Mouse (Mus musculus) G1E (cell line): ENCODE data around the gene Zfp36l1.

Experiments
- CTCF ChIP-seq: IDR thresholded peaks from 2 replicates; pipeline ENCODE4 v1.5.1; 2012; ENCODE audit warnings: low read depth, low read length, inconsistent platforms, mixed read lengths
- GATA1 ChIP-seq: IDR thresholded peaks from 2 replicates; pipeline ENCODE4 v1.6.1; 2012; ENCODE audit warnings: borderline replicate concordance, low read length, inconsistent platforms, mixed read lengths
- GATA2 ChIP-seq: IDR thresholded peaks from 2 replicates; pipeline ENCODE4 v1.6.1; 2012; ENCODE audit warnings: low read depth, low read length, inconsistent platforms, borderline replicate concordance
- POLR2AphosphoS5 ChIP-seq: IDR thresholded peaks from 2 replicates; pipeline ENCODE4 v1.6.1; 2012; ENCODE audit warnings: low read depth, low read length, inconsistent platforms; ENCODE audit not compliant: insufficient replicate concordance

GRCm38 (mm10) chr12:80151821-80152220, 39.0 kb upstream of the Zfp36l1 start:
- TF ChIP-seq CTCF (no peak), GATA2 (no peak), GATA1 (no peak), POLR2AphosphoS5 (no peak)
